Mouse (Mus musculus): ENCODE results near the gene Lce1e.
"Not testable (repeated sequence)": the region's sequence is repeated elsewhere in the genome, so short reads cannot be mapped to it uniquely, and the experiment has no call there.

The Lce1e gene

DNA sequence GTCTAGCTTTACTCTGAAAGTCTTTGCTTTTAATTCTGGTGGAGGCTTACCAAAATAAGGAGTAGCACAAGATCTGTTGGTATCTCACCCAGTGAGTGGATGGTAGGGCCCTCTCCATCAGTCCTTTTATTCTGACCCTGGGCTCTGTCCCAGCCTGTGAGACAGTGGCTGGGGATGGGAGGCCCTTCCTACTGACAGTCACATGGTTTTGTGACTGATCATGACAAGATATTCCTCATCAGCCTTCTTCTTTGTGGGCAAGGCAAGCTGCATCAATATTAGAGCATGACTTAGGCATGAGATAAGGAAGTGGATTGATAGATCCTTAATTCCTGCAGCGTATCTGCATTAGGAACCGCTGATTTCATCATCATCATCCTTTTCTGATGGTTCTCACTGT, at the start of gene Lce1e:
Gene Lce1e, minus strand, starts transcription at position 101 of the 400 bp plus-strand sequence.
- no peak for DNase-seq

DNA sequence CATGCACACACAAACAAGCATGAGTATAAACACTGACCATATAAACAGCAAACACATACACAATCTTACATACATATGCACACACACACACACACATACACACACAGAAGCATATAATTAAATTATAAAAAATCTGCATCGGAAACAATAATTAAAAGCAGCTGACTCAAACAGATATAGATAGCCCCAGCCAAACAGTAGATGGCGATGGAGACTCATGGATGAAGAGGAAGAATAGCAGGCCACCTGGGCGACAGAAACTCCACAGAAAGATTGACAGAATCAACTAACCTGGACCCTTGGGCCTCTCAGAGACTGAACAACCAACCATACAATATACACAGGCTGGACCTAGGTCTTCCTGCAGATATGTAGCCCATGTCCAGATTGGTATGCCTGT, 44.3 kb upstream of the Lce1e start:
- no peak for DNase-seq

DNA sequence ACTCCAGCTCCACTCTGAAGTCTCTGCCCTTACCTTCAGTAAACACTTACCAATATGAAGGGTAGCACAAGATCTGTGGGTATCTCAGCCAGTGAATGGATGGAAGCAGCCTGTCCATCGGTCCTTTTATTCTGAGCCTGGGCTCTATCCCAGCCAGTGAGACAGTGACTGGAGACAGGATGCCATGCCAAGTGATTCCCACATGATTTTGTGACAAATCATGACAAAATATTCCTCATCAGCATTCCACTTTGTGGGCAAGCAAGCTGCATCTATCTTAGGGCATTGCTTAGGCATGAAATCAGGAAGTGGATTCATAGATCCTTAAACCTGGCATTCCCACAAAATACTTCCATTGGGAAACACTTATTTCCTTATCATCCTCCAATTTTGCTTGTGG, 43.4 kb upstream of the Lce1e start, which contains the start of gene Lce1g:
Gene Lce1g, minus strand, starts transcription at position 101 of the 400 bp plus-strand sequence.
- no peak for DNase-seq

DNA sequence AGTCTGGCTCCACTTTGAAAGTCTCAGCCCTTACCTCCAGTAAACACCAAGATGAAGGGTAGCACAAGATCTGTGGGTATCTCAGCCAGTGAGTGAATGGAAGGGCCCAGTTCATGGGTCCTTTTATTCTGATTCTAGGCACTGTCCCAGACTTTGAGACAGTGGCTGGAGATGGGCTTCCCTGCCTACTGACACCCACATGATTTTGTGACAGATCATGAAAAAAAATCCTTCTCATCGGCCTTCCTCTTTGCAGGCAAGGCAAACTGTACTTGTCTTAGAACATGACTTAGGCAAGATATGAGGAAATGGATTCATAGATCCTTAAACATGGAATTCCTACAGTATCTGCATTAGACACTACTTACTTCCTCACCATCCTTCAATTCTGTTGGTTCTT, 30.1 kb upstream of the Lce1e start, which contains the start of gene Gm38119:
Gene Gm38119, minus strand, starts transcription at position 101 of the 400 bp plus-strand sequence.
- no peak for DNase-seq

DNA sequence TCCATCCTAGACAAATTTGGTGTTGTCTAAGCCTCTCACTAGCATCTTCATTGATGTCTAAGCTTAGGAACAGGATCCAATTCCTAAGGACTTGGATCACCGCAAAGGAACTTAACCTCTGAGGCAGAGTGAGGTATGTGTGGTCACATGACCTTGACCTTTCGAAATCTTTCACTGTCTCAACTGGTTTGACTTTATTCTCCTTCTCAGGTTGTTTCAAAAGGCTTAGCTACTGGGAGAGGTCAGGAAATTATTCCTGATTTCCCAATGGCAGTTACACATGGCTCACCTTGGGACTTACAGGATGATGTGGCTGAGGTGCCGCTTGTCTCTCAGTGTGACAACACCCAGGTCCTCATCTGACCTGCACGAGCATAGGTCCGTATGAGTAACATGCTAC, 13.8 kb upstream of the Lce1e start:
- DNase-seq = no peak

DNA sequence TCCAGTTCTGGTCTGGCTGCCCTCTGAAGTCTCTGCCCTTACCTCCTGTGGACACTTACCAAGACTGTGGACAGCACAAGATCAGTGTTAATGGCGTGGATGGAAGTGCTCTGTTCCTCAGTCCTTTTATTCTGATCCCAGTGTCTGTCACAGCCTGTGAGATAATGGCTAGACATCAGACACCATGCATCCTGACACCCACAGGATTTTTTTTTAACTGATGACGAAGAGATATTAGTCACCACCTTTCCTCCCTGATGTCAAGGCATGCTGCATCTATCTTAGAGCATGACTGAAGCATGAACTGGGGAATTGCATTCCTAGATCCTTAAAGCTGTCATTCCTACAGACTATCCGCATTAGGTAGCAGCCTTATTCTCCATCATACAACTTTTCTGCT, 11.4 kb upstream of the Lce1e start, which contains the start of gene Lce1f:
Gene Lce1f, minus strand, starts transcription at position 101 of the 400 bp plus-strand sequence.
- no peak for DNase-seq

DNA sequence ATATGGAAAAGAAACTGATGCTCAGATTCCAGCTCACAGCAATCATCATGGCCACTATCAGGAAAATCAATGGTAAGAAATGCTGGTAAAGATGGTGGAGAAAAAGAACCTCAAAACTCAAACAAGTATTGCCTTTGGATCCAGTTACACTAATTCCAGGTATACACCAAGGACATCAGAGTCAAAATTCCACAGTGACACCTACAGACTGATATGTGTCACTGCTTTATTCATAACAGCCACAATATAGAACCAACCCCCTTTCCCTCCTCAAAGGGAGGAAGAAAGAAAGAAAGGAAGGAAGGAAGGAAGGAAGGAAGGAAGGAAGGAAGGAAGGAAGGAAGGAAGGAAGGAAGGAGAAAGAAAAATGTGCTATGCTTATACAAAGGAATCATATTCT, 6.2 kb upstream of the Lce1e start:
- DNase-seq = no peak

DNA sequence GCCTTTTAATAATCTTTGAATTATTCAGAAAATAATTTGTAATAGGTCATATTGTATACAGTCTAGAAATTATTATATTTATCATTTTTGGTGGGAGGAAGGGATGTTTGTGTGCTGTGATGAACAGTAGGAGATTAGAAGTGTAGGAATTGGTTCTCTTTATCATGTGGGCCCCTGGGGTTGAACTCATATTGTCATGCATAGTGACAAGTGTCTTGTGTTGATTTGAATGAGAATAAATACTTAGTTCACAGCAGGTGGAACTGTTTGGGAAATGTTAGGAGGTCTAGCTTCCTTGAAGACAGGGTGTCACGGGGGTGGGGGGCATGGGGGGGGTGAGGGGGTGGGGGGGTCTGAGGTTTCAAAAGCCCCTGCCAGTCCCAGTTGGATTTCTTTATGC, 14.3 kb downstream of the Lce1e start:
- no peak for DNase-seq

DNA sequence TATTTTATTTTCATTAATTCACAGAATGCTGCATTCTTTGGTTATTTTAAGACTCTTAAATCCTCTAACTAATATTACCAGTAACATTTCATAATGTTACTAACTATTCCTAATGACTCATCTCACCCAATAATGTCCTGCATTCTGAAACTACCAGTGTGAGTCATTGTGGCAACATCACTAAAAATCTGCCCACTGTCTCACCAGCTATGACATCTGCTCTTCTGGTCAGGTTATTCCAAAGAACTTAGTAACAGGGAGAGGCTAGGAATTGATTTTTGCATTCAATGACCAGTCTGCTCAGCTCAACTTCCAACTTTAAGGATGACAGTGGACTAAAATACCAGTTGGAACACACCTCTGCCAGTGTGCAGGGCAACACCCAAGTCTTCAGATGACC, 17.2 kb downstream of the Lce1e start:
- DNase-seq = no peak

DNA sequence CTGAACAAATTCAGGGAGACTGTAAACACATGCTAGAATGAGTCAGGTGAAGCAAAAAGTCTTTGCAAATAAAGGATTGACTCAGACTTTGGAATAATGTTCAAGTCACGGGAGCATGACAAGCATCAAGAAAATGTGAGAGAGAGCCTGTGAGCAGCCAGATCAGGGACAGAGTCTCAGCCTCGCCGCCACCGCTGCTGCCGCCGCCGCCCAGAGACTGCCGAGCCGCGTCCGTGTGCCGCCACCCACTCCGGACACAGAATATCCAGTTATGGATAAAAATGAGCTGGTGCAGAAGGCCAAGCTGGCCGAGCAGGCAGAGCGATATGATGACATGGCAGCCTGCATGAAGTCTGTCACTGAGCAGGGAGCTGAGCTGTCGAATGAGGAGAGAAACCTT, 19.7 kb downstream of the Lce1e start:
- DNase-seq = not testable (repeated sequence)

DNA sequence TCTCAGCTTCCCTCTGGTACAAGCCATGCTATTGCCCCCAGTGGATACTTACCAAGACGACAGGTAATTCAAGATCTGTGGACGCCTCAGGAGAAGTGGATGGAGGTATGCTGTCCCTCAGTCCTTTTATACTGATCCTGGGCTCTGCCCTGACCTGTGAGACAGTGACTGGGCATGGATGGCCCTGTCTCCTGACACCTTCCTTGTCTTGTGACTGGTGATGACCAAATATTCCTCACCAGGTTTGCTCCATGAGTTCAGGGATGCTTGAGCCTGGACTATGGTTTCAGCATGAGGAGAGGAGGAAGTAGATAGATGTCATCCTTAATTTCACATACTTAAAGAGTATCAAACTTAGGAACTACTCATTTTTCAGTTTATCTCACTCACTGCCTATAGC, 21.8 kb downstream of the Lce1e start, which contains the start of gene Lce1d:
Gene Lce1d, minus strand, starts transcription at position 101 of the 400 bp plus-strand sequence.
- DNase-seq = no peak

DNA sequence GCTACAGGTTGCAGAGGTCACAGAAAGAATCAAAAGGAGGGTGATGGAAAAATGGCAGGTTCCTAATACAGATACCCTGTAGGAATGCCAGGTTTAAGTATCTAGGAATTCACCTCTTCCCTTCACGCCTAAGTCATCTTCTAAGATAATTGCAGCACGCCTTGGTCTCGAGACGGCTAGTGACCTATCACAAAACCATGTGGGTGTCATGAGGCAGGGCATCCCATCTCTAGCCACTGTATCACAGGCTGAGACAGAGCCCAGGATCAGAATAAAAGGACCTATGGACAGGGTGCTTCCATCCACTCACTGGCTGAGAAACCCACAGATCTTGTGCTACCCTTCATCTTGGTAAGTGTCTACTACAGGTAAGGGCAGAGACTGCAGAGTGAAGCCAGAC, 29.9 kb downstream of the Lce1e start, which contains the start of gene Lce1c:
Gene Lce1c, plus strand, starts transcription at position 301 of the 400 bp plus-strand sequence.
- no peak for DNase-seq

DNA sequence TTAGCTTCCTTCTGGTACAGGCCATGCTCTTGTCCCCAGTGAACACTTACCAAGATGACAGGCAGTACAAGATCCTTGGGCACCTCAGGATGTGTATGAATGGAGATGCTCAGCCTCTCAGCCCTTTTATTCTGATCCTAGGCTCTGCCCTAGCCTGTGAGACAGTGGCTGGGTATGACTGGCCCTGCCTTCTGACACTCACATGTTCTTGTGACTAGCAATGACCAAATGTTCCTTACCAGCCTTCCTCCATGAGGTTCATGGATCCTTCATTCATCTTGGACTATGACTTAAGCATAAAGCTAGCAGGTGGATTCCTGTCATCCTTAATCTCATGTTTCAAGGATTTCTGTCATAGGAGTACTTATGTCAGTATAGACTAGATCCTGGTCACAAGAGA, 38.7 kb downstream of the Lce1e start, which contains the start of gene Lce1a2:
Gene Lce1a2, minus strand, starts transcription at position 101 of the 400 bp plus-strand sequence.
- DNase-seq = no peak

Data from thymus, adult 18-20 months (tissue).